Mouse (Mus musculus) megakaryocyte progenitor cell, adult 5-6 weeks (primary cell): ENCODE data around the gene Lmntd1. TPM values are rescaled to one million over a fixed set of nuclear protein-coding genes. Genes with fewer than 3 reads are reported as not detected.

Experiments used
- ATAC-seq: replicated peaks from 2 replicates; pipeline ENCODE4 v1.8.0; 2016; ENCODE audit warnings: mild to moderate bottlenecking, moderate TSS enrichment, inconsistent platforms; ENCODE audit not compliant: poor library complexity
- total RNA-seq, 2 experiments: library from RNA; stranded (forward) in 1 of 2; stranded (reverse) in 1 of 2; fragments of 157-497, 149-512 nt in 1 of 2; fragments of 200-1000 nt in 1 of 2; gene quantifications; 2 replicates each; pipeline versions ENCODE4 v1.2.3 to v1.2.4; 2015 to 2017

Lmntd1 gene
- total RNA-seq, 2 experiments from 2014 or later, result not detected

DNA sequence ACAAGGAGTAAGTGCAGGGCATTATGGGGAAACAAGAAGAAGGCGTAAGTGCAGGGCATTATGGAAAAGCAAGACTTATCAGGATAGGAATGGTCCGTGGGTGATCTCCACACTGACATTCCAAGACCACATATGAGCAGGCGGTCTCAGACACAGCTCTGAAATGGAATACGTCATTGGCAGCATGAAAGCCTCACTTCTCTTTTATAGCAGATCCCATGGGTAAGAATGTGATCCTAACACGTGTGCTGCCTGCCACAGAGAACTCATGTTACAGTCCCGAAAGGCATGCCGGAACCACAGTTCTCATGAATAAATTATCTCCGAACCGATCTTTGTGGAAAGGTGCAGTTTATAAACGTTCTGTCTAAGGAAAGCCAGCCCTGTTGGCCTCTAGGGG, 294.0 kb downstream of the Lmntd1 start:
- ATAC-seq, result no peak

Other genes with a start within 250 kb of the Lmntd1 start
- gene Tuba3b, start 1.4 kb upstream of the Lmntd1 start, total RNA-seq (2015), result not detected in 2 replicates
- not detected in 2 replicates for gene Tuba3b, start 1.4 kb upstream of the Lmntd1 start, total RNA-seq (2017)
- 8.3 and 11.5 TPM in 2 replicates for gene Rassf8, start 132.4 kb upstream of the Lmntd1 start, total RNA-seq (2015)
- 11.9 and 14.8 TPM in 2 replicates for gene Rassf8, start 132.4 kb upstream of the Lmntd1 start, total RNA-seq (2017)